Mouse (Mus musculus): ENCODE measurements around the gene Vps72. TPM values are rescaled to one million over a fixed set of nuclear protein-coding genes. Genes with fewer than 3 reads are reported as not detected.
A peak's percentile ranks its signal among the peaks of the same experiment; 100 is the strongest.

Vps72 gene
- polyA plus RNA-seq, 1 experiment from 2014 or later, result 219 TPM

- no peak for ATAC-seq (ENCODE audit: low FRiP score)
- Histone ChIP-seq H3K27ac (no peak overlapping the region), H3K27me3 (no peaks in the 10 kb centered on the region), H3K4me2 (replicated peaks) (peak overlapping the region; percentile 52), H3K9ac (no peak overlapping the region), H3K9me3 (replicated peaks) (no peaks in the 10 kb centered on the region), H3K36me3 (peaks cover 29% of the 10 kb centered on the region), H3K4me3 (peak overlapping the region; percentile 27; the same call in 1 of the 2 replicates), H3K4me1 (peaks cover 26% of the 10 kb centered on the region)
- WGBS, result 91% methylated on average over 7 of the region's 7 CpGs
These were observed 24.7 kb downstream of the Vps72 start for GRCm38 (mm10) chr3:95135433-95136052.

GRCm38 (mm10) chr3:95136336-95136735 lies 25.5 kb downstream of the Vps72 start:
- Histone ChIP-seq H3K4me3 (no peak overlapping the region), H3K27me3 (no peaks in the 10 kb centered on the region), H3K9me3 (replicated peaks) (no peaks in the 10 kb centered on the region), H3K4me1 (peaks cover 26% of the 10 kb centered on the region), H3K27ac (no peak overlapping the region), H3K36me3 (peaks cover 27% of the 10 kb centered on the region), H3K4me2 (replicated peaks) (no peak overlapping the region), H3K9ac (no peak overlapping the region)
- no peak for ATAC-seq (ENCODE audit: low FRiP score)
- 95% methylated on average over 3 of the region's 3 CpGs for WGBS

- 73% methylated on average over 25 of the region's 25 CpGs for WGBS
- no peaks in the 10 kb centered on the region for H3K9me3 ChIP-seq (replicated peaks)
- H3K36me3 ChIP-seq, result peaks cover 19% of the 10 kb centered on the region
- H3K27ac ChIP-seq, result no peak overlapping the region
- H3K9ac ChIP-seq, result no peak overlapping the region
- no peaks in the 10 kb centered on the region for H3K27me3 ChIP-seq
- H3K4me1 ChIP-seq, result peaks cover 17% of the 10 kb centered on the region
- no peak for ATAC-seq (ENCODE audit: low FRiP score)
- H3K4me3 ChIP-seq, result no peak overlapping the region
- H3K4me2 ChIP-seq (replicated peaks), result no peak overlapping the region
These were observed 28.9 kb downstream of the Vps72 start for GRCm38 (mm10) chr3:95139586-95140288.

- 61% methylated on average over 18 of the region's 18 CpGs for WGBS
- no peak overlapping the region for H3K27ac ChIP-seq
- no peak overlapping the region for H3K4me3 ChIP-seq
- H3K36me3 ChIP-seq, result peaks cover 19% of the 10 kb centered on the region
- H3K9me3 ChIP-seq (replicated peaks), result no peaks in the 10 kb centered on the region
- peaks cover 13% of the 10 kb centered on the region for H3K4me1 ChIP-seq
- no peaks in the 10 kb centered on the region for H3K27me3 ChIP-seq
- ATAC-seq (ENCODE audit: low FRiP score), result no peak
- no peak overlapping the region for H3K9ac ChIP-seq
- H3K4me2 ChIP-seq (replicated peaks), result no peak overlapping the region
These were observed 29.4 kb downstream of the Vps72 start for GRCm38 (mm10) chr3:95140289-95140595.

- H3K4me3 ChIP-seq, result no peak overlapping the region
- H3K36me3 ChIP-seq, result peaks cover 19% of the 10 kb centered on the region
- no peak overlapping the region for H3K4me2 ChIP-seq (replicated peaks)
- no peaks in the 10 kb centered on the region for H3K27me3 ChIP-seq
- H3K27ac ChIP-seq, result no peak overlapping the region
- 83% methylated on average over 6 of the region's 6 CpGs for WGBS
- H3K4me1 ChIP-seq, result peaks cover 7% of the 10 kb centered on the region
- no peaks in the 10 kb centered on the region for H3K9me3 ChIP-seq (replicated peaks)
- ATAC-seq (ENCODE audit: low FRiP score), result no peak
- H3K9ac ChIP-seq, result no peak overlapping the region
These were observed 30.0 kb downstream of the Vps72 start for GRCm38 (mm10) chr3:95140795-95141194.

GRCm38 (mm10) chr3:95141474-95141873 lies 30.7 kb downstream of the Vps72 start:
- Histone ChIP-seq H3K9ac (no peak overlapping the region), H3K4me3 (no peak overlapping the region), H3K27me3 (no peaks in the 10 kb centered on the region), H3K9me3 (replicated peaks) (no peaks in the 10 kb centered on the region), H3K4me1 (0 out of 2 replicates have a peak, but pooled peaks cover 3% of the 10 kb centered on the region), H3K27ac (no peak overlapping the region), H3K36me3 (peaks cover 19% of the 10 kb centered on the region), H3K4me2 (replicated peaks) (no peak overlapping the region)
- WGBS, result 94% methylated on average over 9 of the region's 9 CpGs
- no peak for ATAC-seq (ENCODE audit: low FRiP score)

GRCm38 (mm10) chr3:95141952-95142616 lies 31.3 kb downstream of the Vps72 start, which contains the start of gene Tnfaip8l2:
Gene Tnfaip8l2, minus strand, starts transcription at chr3:95142360.
- H3K9me3 ChIP-seq (replicated peaks), result no peaks in the 10 kb centered on the region
- H3K4me1 ChIP-seq, result 0 out of 2 replicates have a peak, but pooled peaks cover 3% of the 10 kb centered on the region
- no peak within 1 kb of the TSS for H3K9ac ChIP-seq
- H3K27me3 ChIP-seq, result no peaks in the 10 kb centered on the region
- H3K27ac ChIP-seq, result no peak within 1 kb of the TSS
- H3K36me3 ChIP-seq, result peaks cover 19% of the 10 kb centered on the region
- no peak within 1 kb of the TSS for H3K4me3 ChIP-seq
- 84% methylated on average over 10 of the region's 10 CpGs for WGBS
- H3K4me2 ChIP-seq (replicated peaks), result no peak within 1 kb of the TSS
- ATAC-seq (ENCODE audit: low FRiP score), result no peak

GRCm38 (mm10) chr3:95142617-95143011 lies 31.8 kb downstream of the Vps72 start:
- Histone ChIP-seq H3K27me3 (no peaks in the 10 kb centered on the region), H3K27ac (no peak overlapping the region), H3K36me3 (peaks cover 19% of the 10 kb centered on the region), H3K4me2 (replicated peaks) (no peak overlapping the region), H3K9ac (no peak overlapping the region), H3K4me1 (0 out of 2 replicates have a peak, but pooled peaks cover 3% of the 10 kb centered on the region), H3K4me3 (no peak overlapping the region), H3K9me3 (replicated peaks) (no peaks in the 10 kb centered on the region)
- ATAC-seq (ENCODE audit: low FRiP score), result peak; percentile 79
- WGBS, result 10% methylated on average over 5 of the region's 5 CpGs

GRCm38 (mm10) chr3:95147924-95148323 lies 37.1 kb downstream of the Vps72 start:
- ATAC-seq (ENCODE audit: low FRiP score), result no peak
- no peaks in the 10 kb centered on the region for H3K4me1 ChIP-seq

GRCm38 (mm10) chr3:95153874-95154273 lies 43.1 kb downstream of the Vps72 start:
- H3K4me3 ChIP-seq, result no peak overlapping the region
- H3K27ac ChIP-seq, result no peak overlapping the region
- no peaks in the 10 kb centered on the region for H3K36me3 ChIP-seq
- no peak overlapping the region for H3K9ac ChIP-seq
- H3K4me2 ChIP-seq (replicated peaks), result no peak overlapping the region
- peaks cover 2% of the 10 kb centered on the region; the same call in 1 of the 2 replicates for H3K27me3 ChIP-seq
- H3K9me3 ChIP-seq (replicated peaks), result no peaks in the 10 kb centered on the region
- H3K4me1 ChIP-seq, result no peaks in the 10 kb centered on the region
- 59% methylated on average over 4 of the region's 4 CpGs for WGBS
- ATAC-seq (ENCODE audit: low FRiP score), result no peak

More at GRCm38 (mm10) chr3:95147924-95148323, 37.1 kb downstream of the Vps72 start:
- Histone ChIP-seq H3K4me3 (no peak overlapping the region), H3K9ac (no peak overlapping the region), H3K4me2 (replicated peaks) (no peak overlapping the region), H3K36me3 (no peaks in the 10 kb centered on the region), H3K27ac (no peak overlapping the region), H3K9me3 (replicated peaks) (no peaks in the 10 kb centered on the region), H3K27me3 (no peaks in the 10 kb centered on the region)
- 48% methylated on average over 3 of the region's 3 CpGs for WGBS

GRCm38 (mm10) chr3:95159511-95159986 lies 48.7 kb downstream of the Vps72 start:
- H3K27ac ChIP-seq, result peak overlapping the region; percentile 91; the same call in 1 of the 2 replicates

More at GRCm38 (mm10) chr3:95159511-95159986, 48.7 kb downstream of the Vps72 start:
- H3K4me2 ChIP-seq (replicated peaks), result peak overlapping the region; percentile 76
- 14% methylated on average over 8 of the region's 8 CpGs for WGBS
- H3K27me3 ChIP-seq, result peaks cover 2% of the 10 kb centered on the region; the same call in 1 of the 2 replicates
- peaks cover 41% of the 10 kb centered on the region for H3K4me1 ChIP-seq
- peaks cover 6% of the 10 kb centered on the region for H3K36me3 ChIP-seq
- ATAC-seq (ENCODE audit: low FRiP score), result no peak
- no peaks in the 10 kb centered on the region for H3K9me3 ChIP-seq (replicated peaks)
- H3K4me3 ChIP-seq, result peak overlapping the region; percentile 88
- peak overlapping the region; percentile 92 for H3K9ac ChIP-seq

All from hindbrain, embryonic 12.5 days (tissue).